In genomic region chr5:85671121-85671520, GRCm38 (mm10) we compare ENCODE assay signal across 17 mouse cellular contexts.
"Had no signal": no experiment of that assay in that cellular context is flagged by ENCODE, and none has a peak within 500 bp of the region (broad histone marks: within the 10 kb centered on the region; RNA-seq: fewer than 3 reads in every experiment).

No protein-coding gene starts in this region.

- DNase-seq: lung, adult 18-20 months; lung, embryonic 14.5 days; lung, postnatal 10 days; lung, postnatal 4 days; midbrain, embryonic 14.5 days; retina, postnatal 1 day; right cerebral cortex, postnatal 14 days; right cerebral cortex, postnatal 4 days; spleen, adult 18-20 months; thymus, postnatal 25 days; thymus, postnatal 4 days had no signal

- H3K27ac ChIP-seq: liver, embryonic 14.5 days; midbrain, embryonic 10.5 days; midbrain, embryonic 12.5 days; neural tube, embryonic 13.5 days; neural tube, embryonic 15.5 days had no signal

- H3K4me3 ChIP-seq: midbrain, embryonic 10.5 days; midbrain, embryonic 12.5 days; myocyte; neural tube, embryonic 13.5 days; neural tube, embryonic 15.5 days had no signal
